Mouse (Mus musculus) kidney, adult 10 weeks (tissue): ENCODE data around the gene Fbxw17. TPM values are rescaled to one million over a fixed set of nuclear protein-coding genes. Genes with fewer than 3 reads are reported as not detected.

Experiments used
- polyA plus RNA-seq: library from polyadenylated mRNA; stranded (reverse); fragments of 350-450 nt; fragmentation: Illumina TruSeq; extraction: RNeasy Lipid Tissue Mini Kit (QIAGEN cat#74804); gene quantifications from one replicate; pipeline ENCODE4 v1.2.3, GENCODE M21; 2014; ENCODE audit warnings: low read depth, low replicate concordance

Fbxw17 gene
- polyA plus RNA-seq, result 4.2 TPM

GRCm38 (mm10) chr13:50417389-50418183, at the start of gene Fbxw17:
Gene Fbxw17, plus strand, starts transcription at chr13:50417864.

GRCm38 (mm10) chr13:50443812-50444211, 26.1 kb downstream of the Fbxw17 start, which contains the start of gene Gm47429:
Gene Gm47429, minus strand, starts transcription at chr13:50443912.

GRCm38 (mm10) chr13:50467007-50467406, 49.3 kb downstream of the Fbxw17 start, which contains the start of gene Nutm2:
Gene Nutm2, plus strand, starts transcription at chr13:50467307.

Other genes starting within 250 kb of the Fbxw17 start
- 7.2 TPM for gene Gm906, start 167.6 kb upstream of the Fbxw17 start, polyA plus RNA-seq
- not detected for gene Gm47429, start 26.0 kb downstream of the Fbxw17 start, polyA plus RNA-seq
- not detected for gene Nutm2, start 49.4 kb downstream of the Fbxw17 start, polyA plus RNA-seq
- gene Gm904, start 225.4 kb downstream of the Fbxw17 start, polyA plus RNA-seq, result not detected